Mouse (Mus musculus): ENCODE results near the gene Prune1.
A peak's percentile ranks its signal among the peaks of the same experiment; 100 is the strongest.

Gene Prune1

GRCm38 (mm10) chr3:95277149-95277551 is 4.7 kb downstream of the Prune1 start:
- no peak for DNase-seq (ENCODE audit: low read depth)

DNA sequence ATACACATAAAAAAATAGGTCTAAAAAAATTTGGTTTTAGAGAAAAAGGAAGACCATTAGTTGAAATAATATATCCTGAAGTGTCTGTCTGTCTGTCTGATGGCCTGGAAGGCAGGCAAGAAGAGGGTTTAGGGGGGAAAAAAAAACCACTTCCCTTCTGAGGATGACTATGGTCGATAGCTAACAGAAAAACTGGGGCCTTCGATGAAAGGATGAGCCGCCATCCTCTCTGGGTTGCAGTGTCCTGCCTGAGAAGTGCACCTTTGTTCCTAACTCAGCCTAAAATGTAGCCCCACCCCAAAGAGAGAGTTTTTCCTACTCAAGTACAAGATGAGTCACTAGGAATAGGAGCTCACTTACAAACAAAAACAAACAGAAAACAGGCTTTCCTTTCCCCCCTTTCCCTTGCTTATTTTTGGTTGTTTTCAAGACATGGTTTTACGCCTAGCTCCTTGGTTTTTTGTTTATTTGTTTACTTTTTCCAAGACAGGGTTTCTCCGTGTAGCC is 5.4 kb downstream of the Prune1 start:
- peak; percentile 47 for DNase-seq (ENCODE audit: low read depth)

GRCm38 (mm10) chr3:95275161-95275560 is 6.7 kb downstream of the Prune1 start:
- no peak for DNase-seq (ENCODE audit: low read depth)

DNA sequence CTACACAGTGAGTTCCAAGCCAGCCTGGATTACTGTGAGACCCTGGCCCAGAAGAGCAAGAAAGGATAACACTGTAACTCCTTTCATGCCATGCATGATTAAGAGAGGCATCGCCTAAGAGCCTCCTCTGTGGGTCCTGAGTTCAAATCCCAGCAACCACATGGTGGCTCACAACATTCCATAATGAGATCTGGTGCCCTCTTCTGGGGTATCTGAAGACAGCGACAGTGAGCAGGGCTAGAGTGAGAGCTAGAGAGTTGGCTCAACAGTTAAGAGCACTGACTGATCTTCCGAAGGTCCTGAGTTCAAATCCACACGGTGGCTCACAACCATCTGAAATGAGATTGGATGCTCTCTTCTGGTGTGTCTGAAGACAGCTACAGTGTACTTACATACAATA is 7.4 kb downstream of the Prune1 start:
- no peak for DNase-seq (ENCODE audit: low read depth)

- no peak for DNase-seq (ENCODE audit: low read depth)
Observed at GRCm38 (mm10) chr3:95273471-95273870, 8.4 kb downstream of the Prune1 start.

DNA sequence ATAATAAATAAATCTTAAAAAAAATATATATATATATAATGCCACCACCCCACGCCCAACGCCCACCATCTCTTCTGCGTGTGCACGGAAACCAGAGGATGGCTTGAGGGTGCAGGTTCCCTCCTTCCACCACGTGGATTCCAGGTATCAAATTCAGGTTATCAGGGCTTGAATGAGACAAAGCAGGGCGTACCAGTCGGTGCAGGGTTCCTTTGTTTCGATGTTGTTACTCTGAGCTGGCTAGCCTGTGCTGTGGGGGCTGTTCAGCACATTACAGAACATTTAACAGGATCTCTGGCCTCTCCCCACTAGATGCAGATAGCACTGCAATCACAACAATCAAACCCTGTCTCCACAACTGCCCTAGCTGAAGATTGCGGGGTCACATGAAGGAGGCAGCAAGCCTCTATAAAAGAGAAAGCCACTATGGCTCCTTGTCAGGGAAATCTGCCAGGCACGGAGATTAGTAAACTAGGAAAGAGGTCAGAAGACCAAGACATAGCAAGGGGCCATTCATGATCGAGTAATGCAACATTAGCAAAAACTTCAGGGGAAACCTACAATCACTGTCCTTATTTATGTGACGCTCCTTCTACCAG is 11.0 kb downstream of the Prune1 start:
- no peak for DNase-seq (ENCODE audit: low read depth)

DNA sequence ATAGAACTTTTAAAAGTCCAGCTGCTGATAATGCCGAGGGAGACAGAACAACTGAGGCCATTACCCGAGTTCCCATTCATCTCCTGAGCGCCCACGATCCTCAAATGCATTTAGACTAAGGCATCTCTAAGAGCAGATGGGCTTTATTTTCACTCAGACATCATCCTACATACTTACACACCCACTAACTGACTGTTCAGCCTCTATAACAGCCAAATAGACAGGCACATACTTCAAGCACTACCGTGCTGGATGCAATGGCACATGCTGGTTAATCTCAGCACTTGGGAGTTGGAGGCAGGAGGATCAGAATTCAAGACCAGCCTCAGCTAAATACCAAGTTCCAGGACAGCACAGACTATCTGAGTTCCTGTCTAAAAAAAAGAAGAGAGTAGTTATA is 12.1 kb downstream of the Prune1 start:
- no peak for DNase-seq (ENCODE audit: low read depth)

DNA sequence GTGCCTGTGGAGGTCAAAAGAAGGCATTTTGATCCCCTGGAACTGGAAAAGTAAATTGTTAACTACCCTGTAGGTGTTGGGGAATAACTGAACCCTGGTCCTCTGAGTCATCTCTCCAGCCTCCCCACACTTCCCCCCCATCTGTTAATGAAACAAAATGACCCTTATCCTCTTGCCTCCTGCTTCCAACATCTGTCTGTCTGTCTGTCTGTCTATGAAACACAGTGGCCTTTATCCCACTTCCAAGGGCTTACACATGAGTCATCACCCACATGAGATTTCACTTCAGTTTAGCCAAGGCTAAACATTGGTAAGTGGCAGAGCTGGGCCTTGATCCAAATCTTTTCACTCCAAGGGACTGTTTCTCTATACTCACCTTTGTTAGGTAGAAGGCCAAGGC is 14.0 kb downstream of the Prune1 start:
- DNase-seq (ENCODE audit: low read depth): peak; percentile 72

GRCm38 (mm10) chr3:95266052-95266451 is 15.8 kb downstream of the Prune1 start:
- no peak for DNase-seq (ENCODE audit: low read depth)

DNA sequence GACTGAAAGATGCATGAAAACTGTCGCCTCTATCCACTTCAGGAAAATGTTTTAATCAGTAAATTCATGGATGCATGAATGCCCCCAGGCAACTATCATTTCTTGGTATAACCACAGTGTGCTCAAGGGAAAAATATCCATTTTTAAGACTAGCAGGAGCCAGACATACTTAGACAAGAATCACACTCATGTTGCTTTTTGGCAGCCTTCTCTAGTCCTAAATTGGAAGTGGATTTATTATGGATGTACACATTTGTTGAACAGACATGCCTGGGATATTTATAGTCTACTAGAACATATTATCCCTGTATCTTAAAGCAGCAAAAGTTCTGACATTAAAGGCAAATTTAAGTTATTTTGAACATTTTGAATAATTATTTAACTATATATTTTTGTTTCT is 17.2 kb downstream of the Prune1 start:
- DNase-seq (ENCODE audit: low read depth): no peak

DNA sequence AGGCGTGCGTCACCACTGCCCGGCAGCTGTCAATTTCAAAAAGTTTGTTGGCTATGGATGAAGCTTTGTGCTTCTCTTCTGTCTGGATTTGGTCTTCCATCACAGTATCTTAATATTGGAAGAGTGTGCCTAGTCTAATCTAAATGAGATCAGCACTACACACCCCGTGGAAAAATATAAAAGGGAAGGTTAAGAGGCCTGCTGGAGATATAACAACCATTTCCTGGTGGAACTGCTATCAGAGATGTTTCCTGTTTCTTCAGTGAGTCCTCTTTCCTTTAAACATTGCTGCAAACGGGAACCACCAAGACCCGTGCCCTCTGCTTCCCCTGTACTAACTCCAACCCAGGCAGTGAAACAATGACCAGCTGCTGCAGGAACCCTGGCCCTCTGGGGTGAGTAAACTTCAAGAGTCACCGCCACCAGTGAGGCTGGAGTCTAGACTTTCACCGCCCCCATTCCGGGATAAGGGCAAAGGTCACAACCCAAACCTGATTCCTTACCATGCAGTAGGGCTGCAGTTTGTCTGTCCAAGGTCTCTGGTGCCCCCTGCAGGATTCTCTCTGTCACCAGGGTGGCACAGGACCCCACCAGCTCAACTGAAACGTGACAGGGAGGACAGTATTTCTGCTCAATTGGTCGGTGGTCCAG is 18.7 kb downstream of the Prune1 start:
- DNase-seq (ENCODE audit: low read depth): peak; percentile 73

DNA sequence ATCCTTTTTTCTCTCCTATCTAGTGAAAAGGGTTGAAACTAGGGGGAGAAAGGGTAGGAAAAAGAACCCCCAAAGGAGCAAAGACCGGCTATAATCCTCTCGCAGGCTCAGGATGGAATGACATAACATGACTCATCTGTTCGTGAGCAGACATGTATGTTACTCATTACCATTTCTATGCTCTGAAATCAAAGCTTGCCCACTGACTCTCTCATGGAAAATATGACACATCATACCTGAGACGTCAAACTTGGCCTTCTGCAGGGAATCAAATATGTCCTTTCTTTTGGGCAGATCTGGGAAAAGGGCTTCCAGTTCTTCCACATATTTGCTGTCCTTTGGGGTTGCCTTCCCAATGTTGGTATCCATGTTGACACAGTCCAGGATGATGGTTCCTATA is 19.9 kb downstream of the Prune1 start:
- DNase-seq (ENCODE audit: low read depth): peak; percentile 80

- DNase-seq (ENCODE audit: low read depth): no peak
Observed at GRCm38 (mm10) chr3:95256931-95257330, 24.9 kb downstream of the Prune1 start.

- no peak for DNase-seq (ENCODE audit: low read depth)
Observed at GRCm38 (mm10) chr3:95250783-95251424, 31.0 kb downstream of the Prune1 start, which contains the start of gene Bnipl. Bnipl (minus strand) TSS chr3:95251193.

GRCm38 (mm10) chr3:95250361-95250760 is 31.5 kb downstream of the Prune1 start:
- no peak for DNase-seq (ENCODE audit: low read depth)

DNA sequence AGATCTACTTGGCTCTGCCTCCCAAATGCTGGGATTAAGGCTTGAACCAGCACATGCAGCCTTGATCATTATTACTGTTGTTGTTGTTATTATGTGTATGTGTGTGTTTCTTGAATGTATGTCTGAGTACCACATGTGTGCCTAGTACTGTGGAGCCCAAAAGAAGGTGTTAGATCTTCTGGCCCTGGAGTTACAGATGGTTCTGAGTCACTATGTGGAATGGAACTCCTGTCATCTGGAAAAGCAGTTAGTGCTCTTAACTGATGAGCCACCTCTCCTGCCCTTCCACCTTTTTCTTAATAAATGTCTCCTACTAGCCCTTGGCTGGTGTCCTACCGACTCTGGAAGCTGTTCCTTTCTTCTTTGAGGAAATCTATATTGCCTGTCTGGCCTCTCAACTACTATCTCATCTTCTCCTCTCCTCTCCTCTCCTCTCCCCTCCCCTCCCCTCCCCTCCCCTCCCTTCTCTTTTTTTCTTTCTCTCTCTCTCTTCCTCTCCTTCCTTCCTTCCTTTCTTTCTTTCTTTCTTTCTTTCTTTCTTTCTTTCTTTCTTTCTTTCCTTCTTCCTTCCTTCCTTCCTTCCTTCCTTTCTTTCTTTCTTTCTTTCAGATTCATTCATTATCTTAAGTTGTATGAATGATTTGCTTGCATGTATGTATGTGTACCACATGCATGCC is 34.1 kb downstream of the Prune1 start:
- no peak for DNase-seq (ENCODE audit: low read depth)

- DNase-seq (ENCODE audit: low read depth): peak; percentile 96
Observed at GRCm38 (mm10) chr3:95246465-95247231, 35.2 kb downstream of the Prune1 start.

- no peak for DNase-seq (ENCODE audit: low read depth)
Observed at GRCm38 (mm10) chr3:95243086-95243485, 38.8 kb downstream of the Prune1 start.

GRCm38 (mm10) chr3:95241498-95241897 is 40.4 kb downstream of the Prune1 start, which contains the start of gene Gm128:
Gm128 (minus strand) TSS chr3:95241598.
- no peak for DNase-seq (ENCODE audit: low read depth)

- no peak for DNase-seq (ENCODE audit: low read depth)
Observed at GRCm38 (mm10) chr3:95240900-95241299, 41.0 kb downstream of the Prune1 start.

GRCm38 (mm10) chr3:95239971-95240370 is 41.9 kb downstream of the Prune1 start:
- no peak for DNase-seq (ENCODE audit: low read depth)

DNA sequence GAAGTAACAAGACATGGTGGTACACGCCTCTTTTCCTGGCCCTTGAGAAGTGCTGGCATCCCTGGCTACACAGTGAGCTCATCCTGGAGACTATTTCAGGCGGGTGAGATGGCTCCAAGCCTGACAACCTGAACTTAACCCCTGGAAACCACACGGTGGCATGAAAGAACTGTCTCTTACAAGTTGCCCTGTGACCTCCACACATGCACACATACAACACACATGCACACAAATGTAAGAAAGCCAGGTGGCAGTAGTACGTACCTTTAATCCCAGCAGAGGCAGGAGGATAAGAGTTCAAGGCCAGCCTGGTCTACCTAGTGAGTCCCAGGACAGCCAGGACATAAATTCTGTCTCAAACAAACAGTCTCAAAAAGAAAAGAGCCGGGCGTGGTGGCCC is 42.9 kb downstream of the Prune1 start:
- DNase-seq (ENCODE audit: low read depth): no peak
